In genomic region chr3:143103333-143103732, GRCm38 (mm10) we compare ENCODE assay signal across 9 mouse cellular contexts.
DNase-seq lines count a peak whose midpoint lies in the region; ATAC-seq and TF ChIP-seq lines count a peak whose summit lies in the region.
"Had no signal": no experiment of that assay in that cellular context is flagged by ENCODE, and none has a peak within 500 bp of the region (broad histone marks: within the 10 kb centered on the region; RNA-seq: fewer than 3 reads in every experiment).

No protein-coding gene starts in this region.

- H3K4me2 ChIP-seq in intestine, postnatal 0 days (replicated peaks; ENCODE audit: low read depth) = no peak overlapping the region
- H3K4me2 ChIP-seq in forebrain, embryonic 13.5 days = no peak overlapping the region

- H3K27me3 ChIP-seq in intestine, postnatal 0 days (replicated peaks; ENCODE audit: control insufficient read depth, insufficient read depth, low read length) = no peaks in the 10 kb centered on the region; the same call in 1 of the 2 replicates
- no peaks in the 10 kb centered on the region for H3K27me3 ChIP-seq in forebrain, embryonic 13.5 days

- no peak overlapping the region for H3K27ac ChIP-seq in intestine, postnatal 0 days (ENCODE audit: low read depth, low read length)
- no peak overlapping the region for H3K27ac ChIP-seq in forebrain, embryonic 13.5 days
- H3K27ac ChIP-seq: macrophage had no signal

- no peaks in the 10 kb centered on the region for H3K4me1 ChIP-seq in intestine, postnatal 0 days (replicated peaks; ENCODE audit: control insufficient read depth, insufficient read depth, low read length)
- H3K4me1 ChIP-seq in forebrain, embryonic 13.5 days = peaks cover 33% of the 10 kb centered on the region

- H3K9me3 ChIP-seq in intestine, postnatal 0 days (ENCODE audit: control insufficient read depth) = no peaks in the 10 kb centered on the region
- no peaks in the 10 kb centered on the region for H3K9me3 ChIP-seq in forebrain, embryonic 13.5 days (replicated peaks)

- no peak overlapping the region for H3K9ac ChIP-seq in intestine, postnatal 0 days (ENCODE audit: low read depth, low read length)
- H3K9ac ChIP-seq in forebrain, embryonic 13.5 days = no peak overlapping the region

- peak; percentile 53; the same call in 1 of the 2 replicates for ATAC-seq in intestine, postnatal 0 days
- ATAC-seq in megakaryocyte progenitor cell, adult 5-6 weeks (replicated peaks; ENCODE audit: poor library complexity) = peak; percentile 73
- ATAC-seq in erythroid progenitor cell, adult 5-6 weeks (replicated peaks; ENCODE audit: low FRiP score, poor library complexity, severe bottlenecking) = no peak
- no peak for ATAC-seq in forebrain, embryonic 13.5 days

- H3K36me3 ChIP-seq in intestine, postnatal 0 days (ENCODE audit: control insufficient read depth, insufficient read depth) = no peaks in the 10 kb centered on the region
- H3K36me3 ChIP-seq in forebrain, embryonic 13.5 days (ENCODE audit: poor library complexity, severe bottlenecking) = no peaks in the 10 kb centered on the region

- TF ChIP-seq CTCF in intestine, postnatal 0 days (IDR thresholded peaks at IDR 0.05; ENCODE audit: low read depth) = no peak

- DNase-seq in kidney, adult 9 months = peak; percentile 18
- DNase-seq in kidney, adult 18-20 months = no peak
- peak; percentile 32 for DNase-seq in embryo, embryonic 11.5 days (ENCODE audit: low read depth, low spot score)
- no peak for DNase-seq in neural tube, embryonic 10.5 days (ENCODE audit: extremely low spot score, low spot score)

- WGBS in intestine, postnatal 0 days = 20% methylated on average over 3 of the region's 3 CpGs
- WGBS in forebrain, embryonic 13.5 days = 22% methylated on average over 3 of the region's 3 CpGs

- no peak overlapping the region for H3K4me3 ChIP-seq in intestine, postnatal 0 days (ENCODE audit: low read depth, low read length)
- H3K4me3 ChIP-seq in forebrain, embryonic 13.5 days = no peak overlapping the region

Comparison
In these comparisons a context has a peak if more than half of its experiments do, and no peak if none do; other contexts are left out.
1. DNase-seq: peak in kidney, adult 9 months (single experiment) and embryo, embryonic 11.5 days (single experiment); none in kidney, adult 18-20 months (single experiment) and neural tube, embryonic 10.5 days (single experiment).
2. ATAC-seq: peak in intestine, postnatal 0 days (single experiment) and megakaryocyte progenitor cell, adult 5-6 weeks (single experiment); none in erythroid progenitor cell, adult 5-6 weeks (single experiment) and forebrain, embryonic 13.5 days (single experiment).